Mouse (Mus musculus) cerebellum, adult 18-20 months (tissue): ENCODE measurements around the gene Prpf6.

ENCODE experiments used
- DNase-seq, 2 experiments: peaks; one replicate each; pipeline ENCODE4 v3.0.0; 2021

Gene Prpf6

GRCm38 (mm10) chr2:181597378-181598061 is 5.9 kb downstream of the Prpf6 start:
- DNase-seq = no peak

- DNase-seq = peak; percentile 80 to 86
Observed at GRCm38 (mm10) chr2:181598454-181599351, 7.0 kb downstream of the Prpf6 start, which contains the start of gene Samd10. Gene Samd10, minus strand, starts transcription at chr2:181599212.

- DNase-seq = peak in 1 of 2 experiments; percentile 19
Observed at GRCm38 (mm10) chr2:181600226-181600758, 8.6 kb downstream of the Prpf6 start.

GRCm38 (mm10) chr2:181600828-181601750 is 9.4 kb downstream of the Prpf6 start:
- peak; percentile 97 for DNase-seq

DNA sequence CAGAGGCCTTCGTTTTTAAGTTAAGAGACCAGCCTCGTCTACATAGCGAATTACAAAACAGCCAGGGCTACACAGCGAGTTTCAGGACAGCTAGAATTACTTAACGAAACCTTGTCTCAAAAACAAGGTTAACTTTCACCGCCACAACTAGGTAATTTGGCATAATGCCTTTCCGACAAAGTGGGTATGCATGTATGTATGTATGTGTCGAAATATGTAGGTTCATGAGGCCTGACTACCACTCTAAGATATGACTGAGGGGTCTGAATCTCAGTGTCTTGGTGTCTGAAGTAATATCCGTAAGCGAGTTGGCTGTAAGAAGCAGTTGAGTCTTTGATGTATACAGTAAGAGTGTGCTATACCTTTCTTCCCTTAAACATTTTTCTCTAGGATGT is 10.1 kb downstream of the Prpf6 start:
- DNase-seq = no peak

DNA sequence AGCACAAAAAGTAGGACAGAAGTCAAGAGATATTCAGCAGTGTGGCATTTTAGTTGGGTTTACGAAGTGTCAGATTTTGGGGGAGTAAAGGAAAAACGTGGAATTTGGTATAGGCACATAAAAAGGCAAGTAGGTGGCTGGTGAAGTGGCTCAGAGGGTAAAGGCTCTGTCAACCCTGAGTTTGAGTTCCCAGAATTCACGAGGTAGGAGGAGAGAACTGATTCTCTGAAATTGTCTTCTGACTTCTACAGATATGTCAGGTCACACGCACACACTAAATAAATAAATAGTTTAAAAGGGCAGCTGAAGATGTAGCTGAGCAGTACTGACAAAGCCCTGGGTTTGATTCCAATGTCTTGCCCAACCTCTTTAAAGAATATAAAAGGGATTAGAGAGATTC is 10.7 kb downstream of the Prpf6 start:
- DNase-seq = no peak

DNA sequence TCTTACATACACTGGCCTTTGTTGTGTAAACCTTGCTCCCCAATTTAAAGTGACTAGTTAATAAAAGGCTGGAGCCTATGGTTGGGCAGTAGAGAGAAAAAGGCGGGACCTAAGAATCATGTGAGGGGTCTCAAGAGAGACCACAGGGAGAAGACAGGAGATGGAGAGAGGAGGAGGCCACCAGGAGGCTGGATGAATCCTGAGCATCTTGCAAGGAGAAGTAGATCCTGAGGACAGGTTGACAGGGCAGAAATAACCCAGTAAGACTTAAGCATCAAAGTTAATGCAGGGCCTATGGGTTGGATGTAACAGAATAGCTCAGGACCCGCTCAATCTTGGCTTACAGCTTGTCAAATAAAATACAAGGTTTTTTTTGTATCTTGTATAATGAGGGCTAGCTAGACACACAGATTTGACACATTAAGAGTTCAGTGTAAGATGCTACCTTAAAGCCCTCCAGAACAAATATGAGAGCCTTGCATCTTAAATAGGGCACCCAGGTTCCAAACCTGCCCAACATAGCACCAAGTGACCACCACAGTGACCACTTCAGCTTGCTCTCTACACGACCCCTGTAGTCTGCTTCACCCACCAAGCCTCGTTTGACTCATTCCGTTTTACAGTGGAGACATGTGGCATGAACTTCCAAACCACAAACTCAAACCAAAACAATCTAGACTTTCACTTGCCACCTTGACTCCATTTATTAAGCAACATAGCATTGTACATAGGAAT is 27.3 kb downstream of the Prpf6 start:
- no peak for DNase-seq

GRCm38 (mm10) chr2:181623401-181623800 is 31.7 kb downstream of the Prpf6 start:
- peak; percentile 25 to 41 for DNase-seq

DNA sequence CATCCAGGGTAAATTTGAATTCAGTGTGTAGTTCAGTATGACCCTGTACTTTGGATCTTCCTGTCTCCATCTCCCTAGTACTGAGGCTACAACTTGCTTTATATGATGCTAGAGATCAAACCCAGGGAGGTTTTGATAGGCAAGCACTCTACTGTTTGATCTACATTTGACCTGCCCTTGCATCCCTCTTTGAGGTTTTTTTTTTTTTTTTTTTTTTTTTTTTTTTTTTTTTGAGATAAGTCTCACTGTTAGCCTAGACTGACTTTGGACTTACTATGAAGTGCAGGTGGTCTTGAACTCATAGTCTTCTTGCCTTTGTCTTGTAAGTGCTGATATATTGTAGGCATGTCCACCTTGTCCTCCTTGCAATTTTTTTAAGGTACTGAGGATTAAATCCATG is 36.8 kb downstream of the Prpf6 start:
- no peak for DNase-seq

GRCm38 (mm10) chr2:181632624-181633023 is 41.0 kb downstream of the Prpf6 start:
- DNase-seq = peak; percentile 60 to 75

GRCm38 (mm10) chr2:181635865-181636264 is 44.2 kb downstream of the Prpf6 start:
- no peak for DNase-seq

- DNase-seq = peak in 1 of 2 experiments; percentile 39
Observed at GRCm38 (mm10) chr2:181644361-181644760, 52.7 kb downstream of the Prpf6 start.

GRCm38 (mm10) chr2:181645666-181646065 is 54.0 kb downstream of the Prpf6 start:
- DNase-seq = no peak

- DNase-seq = no peak
Observed at GRCm38 (mm10) chr2:181646626-181647472, 55.2 kb downstream of the Prpf6 start.

DNA sequence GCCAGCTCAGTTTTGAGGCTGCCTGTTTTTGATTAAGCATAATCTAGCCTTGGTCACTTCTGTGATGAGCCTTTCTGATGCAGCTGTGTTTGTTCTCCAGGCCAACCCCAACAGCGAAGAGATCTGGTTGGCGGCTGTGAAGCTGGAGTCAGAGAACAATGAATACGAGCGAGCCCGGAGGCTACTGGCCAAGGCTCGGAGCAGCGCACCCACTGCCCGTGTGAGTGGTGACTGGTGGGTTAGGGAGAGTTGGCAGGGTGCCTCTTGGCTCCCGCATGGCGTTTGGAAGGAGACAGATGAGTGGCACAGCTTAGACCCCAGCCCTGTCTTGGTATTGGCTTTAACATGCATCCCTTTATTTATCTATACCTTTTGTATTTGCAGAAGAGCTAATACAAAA is 57.3 kb downstream of the Prpf6 start:
- no peak for DNase-seq

GRCm38 (mm10) chr2:181653065-181653464 is 61.4 kb downstream of the Prpf6 start:
- DNase-seq = no peak

- no peak for DNase-seq
Observed at GRCm38 (mm10) chr2:181653523-181653922, 61.9 kb downstream of the Prpf6 start.

DNA sequence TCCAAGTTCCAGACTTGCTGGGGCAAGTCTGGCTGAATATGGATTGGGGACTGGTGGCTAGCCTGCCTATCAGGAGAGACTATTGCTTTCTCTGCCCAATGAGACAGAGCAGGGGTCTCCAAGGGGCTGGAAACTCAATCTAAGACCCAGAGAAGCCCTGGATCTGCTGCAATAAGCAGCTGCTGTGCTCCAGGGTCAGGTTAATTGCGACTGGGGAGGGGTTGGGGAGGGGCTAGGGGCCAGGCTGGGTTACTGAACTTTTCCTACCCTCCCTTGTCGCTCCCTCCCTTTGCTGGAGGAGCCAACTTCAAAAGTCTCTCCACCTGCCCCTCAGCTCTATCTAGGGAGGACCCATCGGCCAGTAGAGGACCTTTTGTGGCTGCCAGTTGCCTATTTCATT is 65.1 kb downstream of the Prpf6 start, which contains the start of gene Gm29797:
Gm29797 (plus strand) TSS at position 301 of the 400 bp plus-strand sequence.
- DNase-seq = no peak

DNA sequence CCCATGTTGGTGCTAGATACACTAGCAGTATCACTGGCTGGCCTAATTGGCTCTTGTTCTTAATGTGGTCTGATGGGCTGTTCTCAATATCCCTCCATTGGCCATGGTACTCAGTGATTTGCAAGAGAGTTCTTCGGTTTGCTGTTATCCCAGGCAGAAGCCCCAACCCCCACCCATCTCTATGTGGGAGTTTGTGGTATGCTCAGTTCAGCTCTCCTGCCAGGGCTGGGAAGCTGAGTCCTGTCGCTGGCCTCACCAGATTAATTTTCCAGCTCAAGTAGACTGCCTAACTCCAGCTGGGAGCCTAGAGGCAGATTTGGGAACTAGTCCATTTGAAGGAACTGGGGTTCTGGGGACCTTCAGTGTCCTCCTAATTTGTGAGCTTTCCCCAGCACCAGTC is 65.8 kb downstream of the Prpf6 start:
- no peak for DNase-seq

DNA sequence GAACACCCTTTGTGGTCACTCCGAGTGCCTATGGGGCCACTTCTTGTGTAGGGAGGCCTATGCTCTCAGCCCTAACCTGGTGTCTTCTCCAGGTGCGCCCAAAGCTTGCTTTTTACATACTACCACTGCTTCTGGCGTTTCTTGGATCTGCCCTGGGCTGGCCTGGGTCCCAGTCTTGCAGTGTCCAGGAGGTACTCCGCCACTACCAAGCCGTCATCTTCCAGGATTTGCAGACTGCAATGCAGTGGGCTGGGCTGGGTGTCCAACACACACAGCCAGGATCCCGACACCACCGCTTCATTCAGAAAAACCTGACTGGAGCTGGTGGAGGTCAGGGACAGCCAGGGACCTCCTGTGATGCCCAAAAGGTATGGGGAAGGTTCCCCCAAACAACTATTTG is 66.9 kb downstream of the Prpf6 start:
- no peak for DNase-seq
